Mouse (Mus musculus) adrenal gland, adult 2 months (tissue): ENCODE measurements around the gene Hdac11. TPM values are rescaled to one million over a fixed set of nuclear protein-coding genes. Genes with fewer than 3 reads are reported as not detected.
A peak's percentile ranks its signal among the peaks of the same experiment; 100 is the strongest.

Experiments
- DNase-seq: peaks from one replicate; pipeline ENCODE4 v3.0.0; 2021
- polyA plus RNA-seq: library from polyadenylated mRNA; depleted of rRNA; stranded (reverse); fragments of >200 nt; gene quantifications from 2 replicates; pipeline ENCODE4 v1.2.3, GENCODE M21; 2012
- total RNA-seq, 2 experiments: library from RNA; stranded (reverse); gene quantifications; 2 replicates each; pipeline ENCODE4 v1.2.3; 2021

Hdac11 gene
- total and polyA plus RNA-seq, 3 experiments: 6.9 to 14.6 (median 8.1) TPM

DNA sequence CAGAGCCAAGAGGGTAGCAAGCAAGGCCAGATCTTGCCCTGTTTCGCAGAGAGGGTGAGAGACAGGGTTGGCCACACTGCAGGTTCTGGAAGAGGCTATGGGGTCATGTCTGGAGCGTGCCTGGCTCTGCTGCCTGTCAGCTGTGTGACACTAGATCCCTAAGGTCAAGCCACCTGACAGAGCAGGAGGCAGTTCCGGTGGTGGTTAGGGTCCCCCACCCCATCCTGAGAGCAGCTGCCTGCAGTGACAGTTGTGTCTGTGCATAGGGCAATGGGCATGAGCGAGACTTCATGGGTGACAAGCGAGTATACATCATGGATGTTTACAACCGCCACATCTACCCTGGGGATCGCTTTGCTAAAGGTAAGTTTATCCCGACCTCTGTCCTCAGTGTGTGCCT, 12.7 kb downstream of the Hdac11 start:
- DNase-seq: no peak

DNA sequence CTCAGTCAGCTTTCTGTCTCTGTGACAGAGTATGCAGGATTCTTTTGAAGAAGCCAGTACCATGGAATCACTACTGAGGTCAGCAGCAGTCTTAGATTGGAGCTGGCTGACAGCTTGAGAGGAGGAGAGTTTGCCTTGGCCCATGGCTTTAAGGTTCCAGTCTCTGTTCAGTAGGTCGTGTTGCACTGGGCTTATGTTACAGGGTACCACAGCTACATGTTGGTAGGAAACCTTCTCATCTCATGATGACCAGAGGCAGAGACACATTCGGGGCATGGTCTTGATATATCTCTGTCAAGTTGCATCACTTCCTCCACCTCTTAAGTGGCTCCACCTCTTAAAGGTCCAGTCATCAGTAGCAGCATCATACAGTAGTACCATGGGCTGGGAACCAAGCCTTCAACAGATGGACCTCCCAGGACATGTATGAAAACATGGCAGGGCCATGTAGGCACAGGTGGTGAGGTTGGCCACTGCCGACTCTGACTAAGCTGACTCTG, 15.0 kb downstream of the Hdac11 start:
- DNase-seq: no peak

DNA sequence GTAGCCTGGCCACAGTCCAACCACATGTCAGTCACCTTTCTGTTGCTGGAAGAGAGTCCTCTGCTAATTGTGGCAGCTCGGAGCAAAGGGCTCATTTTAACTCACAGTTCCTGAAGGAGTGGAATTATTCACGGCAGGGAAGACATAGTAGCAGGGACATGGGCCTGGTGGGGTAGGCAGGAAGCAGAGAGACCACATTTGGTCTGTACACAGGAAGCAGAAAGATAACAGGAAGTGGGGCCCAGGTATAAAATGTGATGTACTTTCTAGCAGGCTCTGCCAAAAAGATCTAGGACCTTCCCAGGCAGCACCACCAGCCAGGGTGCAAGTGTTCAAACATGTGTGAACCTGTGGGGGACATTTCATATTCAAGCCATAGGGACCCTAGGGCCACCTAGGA, 15.9 kb downstream of the Hdac11 start:
- no peak for DNase-seq

DNA sequence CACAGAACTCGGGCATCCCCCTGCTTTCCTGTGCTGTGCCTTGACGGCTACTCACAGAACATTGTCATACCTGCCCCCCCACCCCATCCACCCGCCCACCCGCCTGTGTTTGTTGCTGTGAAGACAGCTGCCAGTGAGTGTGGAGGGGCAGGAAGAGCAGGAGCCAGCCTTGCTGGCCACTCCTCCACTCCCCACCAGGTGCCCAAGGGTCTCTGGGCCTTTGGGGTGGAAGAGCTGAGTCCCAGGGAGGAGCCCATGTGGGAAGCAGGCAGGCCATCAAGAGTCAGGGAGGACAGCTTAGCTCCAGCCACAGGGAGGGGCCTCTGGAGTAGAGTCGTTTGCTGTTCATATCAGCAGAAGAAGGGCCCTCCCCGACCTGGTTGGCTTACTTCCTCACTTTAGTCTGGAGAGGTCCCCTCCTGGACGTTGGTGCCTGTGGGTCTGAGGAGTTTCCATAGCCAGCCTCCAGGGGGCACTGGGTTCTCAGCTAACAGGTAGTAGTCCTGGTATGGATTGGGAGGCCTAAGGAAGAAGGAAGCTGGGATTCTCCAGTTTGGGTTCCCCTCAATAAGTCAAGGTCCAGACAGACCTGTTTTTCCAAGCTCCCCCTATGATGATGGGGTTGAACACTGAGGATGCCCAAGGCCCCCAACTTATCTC, 16.9 kb downstream of the Hdac11 start:
- DNase-seq: peak; percentile 62

DNA sequence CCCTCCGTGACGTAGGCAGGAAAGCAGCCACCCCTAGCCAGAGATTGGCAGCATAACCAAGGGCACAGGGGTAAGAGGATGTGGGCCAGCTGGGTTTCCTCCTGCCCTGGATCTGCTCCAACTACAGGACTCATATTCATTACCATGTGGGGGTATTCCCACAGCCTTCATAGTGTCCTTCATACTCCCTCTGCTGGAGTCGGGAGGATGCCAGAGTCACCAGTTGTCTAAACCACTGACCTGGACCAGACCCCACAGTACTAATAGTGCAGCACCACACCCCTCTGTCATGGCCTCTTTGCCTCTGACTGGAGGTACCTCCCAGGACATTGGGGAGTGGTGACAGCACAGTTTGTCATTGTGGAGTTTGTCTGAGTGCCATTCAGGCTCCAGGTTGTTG, 17.7 kb downstream of the Hdac11 start:
- no peak for DNase-seq

DNA sequence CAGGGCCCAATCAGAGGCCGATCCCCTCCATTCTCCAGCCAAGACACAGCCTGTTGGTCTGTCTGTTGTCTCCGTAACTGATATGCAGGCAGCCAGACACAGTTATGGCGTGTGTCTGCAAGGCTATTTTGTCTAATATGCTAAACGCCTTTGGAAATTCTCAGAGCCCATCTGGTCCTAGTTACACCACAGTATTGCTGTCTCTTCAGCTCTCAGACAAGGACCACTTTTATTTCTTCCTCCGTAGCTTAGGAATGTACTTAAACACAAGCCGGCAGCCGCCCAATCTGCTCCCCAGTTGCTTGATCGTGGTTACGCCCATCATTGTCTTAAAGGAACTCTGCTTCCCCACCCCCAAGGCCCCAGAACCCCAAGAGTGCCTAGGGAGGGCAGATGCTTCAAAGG, 24.3 kb downstream of the Hdac11 start:
- no peak for DNase-seq

DNA sequence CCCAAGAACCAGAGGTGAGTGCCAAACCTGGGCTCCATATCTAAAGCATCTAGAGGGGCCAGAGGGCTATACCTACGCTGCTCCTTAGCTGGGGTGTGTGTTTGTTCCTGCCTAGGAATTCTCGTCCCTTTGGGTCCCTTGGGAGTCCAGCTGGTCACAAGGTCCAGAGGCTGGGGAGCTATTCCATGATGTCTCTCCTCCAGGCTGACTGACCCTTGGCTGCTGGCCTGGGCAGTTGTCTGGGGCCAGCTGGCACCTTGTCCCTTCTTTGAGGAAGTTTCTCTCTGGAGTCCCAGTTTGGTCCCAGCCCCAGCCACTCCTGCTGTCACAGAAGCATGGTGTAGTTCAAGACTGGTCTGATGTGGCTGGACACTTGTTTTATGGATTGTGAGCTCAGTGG, 24.9 kb downstream of the Hdac11 start:
- peak; percentile 63 for DNase-seq

DNA sequence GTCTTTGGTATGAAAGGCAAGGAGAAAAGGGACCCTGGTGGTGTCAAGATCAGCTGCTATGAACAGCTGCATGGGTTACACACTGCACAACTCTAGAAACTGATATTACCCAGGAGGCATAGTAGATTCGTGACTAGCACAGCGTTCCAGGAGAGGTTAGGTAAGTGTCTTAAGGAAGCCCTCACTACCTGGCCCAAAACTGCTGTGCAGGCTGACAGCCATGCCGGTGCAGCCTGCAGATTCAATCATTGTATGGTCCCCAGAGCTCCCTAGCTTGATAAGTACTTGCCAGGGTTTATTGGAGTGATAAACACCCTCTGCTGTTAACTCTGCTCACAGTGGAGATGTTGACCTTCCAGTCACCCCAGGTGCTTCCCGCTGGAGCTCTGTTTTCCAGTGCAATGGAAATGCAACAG, 25.6 kb downstream of the Hdac11 start:
- DNase-seq: no peak

DNA sequence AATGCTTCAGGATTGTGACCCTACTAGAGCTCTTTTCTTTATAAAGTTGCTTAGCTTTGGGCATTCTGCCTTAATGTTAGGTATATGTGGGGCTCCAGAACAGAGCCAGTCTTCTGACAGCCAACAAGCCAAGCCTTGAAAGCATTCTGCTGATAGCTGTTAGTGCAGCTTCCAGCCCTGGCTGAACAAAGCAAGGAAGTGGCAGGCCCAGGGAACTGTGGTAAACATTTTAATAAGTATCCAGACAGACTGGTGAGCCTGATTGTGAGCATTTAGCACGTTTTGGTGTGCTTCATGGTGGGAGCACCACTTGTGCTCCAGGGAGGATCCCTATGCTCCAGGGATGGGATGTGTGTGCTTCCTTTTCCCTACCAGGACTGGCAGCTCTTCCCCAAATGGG, 26.6 kb downstream of the Hdac11 start:
- no peak for DNase-seq

DNA sequence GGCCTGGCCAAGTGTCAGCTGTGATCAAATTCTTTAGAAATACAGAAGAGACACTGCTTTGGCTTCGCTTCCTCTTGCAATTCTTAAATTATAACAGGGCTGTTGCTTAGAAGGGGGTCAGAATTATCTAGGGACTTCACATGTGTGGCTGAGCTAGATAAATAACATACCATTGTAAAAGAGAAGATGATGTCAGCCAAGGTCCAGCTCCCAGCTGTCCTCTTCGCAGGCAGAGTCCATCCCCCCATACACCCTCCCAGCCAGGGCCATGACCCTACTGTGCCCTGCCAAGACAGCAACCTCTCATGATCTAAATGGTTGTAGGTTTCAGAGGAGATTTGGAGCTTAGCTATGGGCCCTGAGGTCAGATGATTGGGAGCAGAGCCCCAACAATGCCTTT, 27.5 kb downstream of the Hdac11 start:
- no peak for DNase-seq

DNA sequence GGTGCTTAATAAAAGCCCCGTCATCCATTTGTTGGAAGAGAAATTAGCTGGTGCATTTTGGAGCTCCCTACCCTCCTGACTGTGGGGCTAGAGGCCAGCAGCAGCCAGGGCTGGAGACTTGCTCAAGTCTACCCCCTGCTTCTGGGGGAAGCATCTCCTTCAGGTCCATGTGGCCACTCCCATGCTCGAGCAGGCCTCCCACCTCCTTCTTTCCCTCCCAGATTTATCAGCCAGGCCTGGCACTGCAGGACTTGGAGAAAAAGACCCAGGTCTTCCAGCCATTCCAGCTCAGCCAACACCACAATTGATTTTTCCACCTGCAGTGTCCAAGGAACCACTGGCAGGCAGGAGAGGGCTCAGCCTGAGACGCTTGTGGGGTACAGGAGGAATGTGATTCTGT, 28.3 kb downstream of the Hdac11 start:
- DNase-seq: no peak

DNA sequence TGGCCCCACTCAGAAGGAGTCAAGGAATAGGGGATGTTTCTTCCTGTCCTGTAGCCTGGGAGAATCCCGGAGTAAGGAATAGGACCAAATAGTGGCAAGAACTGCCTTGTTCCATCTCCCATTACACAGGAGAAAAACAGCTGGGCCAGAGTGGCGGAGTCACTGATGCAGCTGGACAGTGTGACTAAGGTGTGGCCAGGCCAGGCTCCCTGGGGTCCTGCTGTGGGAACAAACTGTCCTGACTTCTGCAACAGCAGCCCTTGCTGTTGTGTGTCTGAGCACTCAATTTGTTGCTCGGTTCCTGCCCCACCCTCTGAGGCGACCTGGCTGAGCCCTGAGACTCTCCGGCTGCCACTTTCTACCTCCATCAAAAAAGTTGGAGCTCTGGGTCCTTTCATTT, 29.0 kb downstream of the Hdac11 start:
- no peak for DNase-seq

DNA sequence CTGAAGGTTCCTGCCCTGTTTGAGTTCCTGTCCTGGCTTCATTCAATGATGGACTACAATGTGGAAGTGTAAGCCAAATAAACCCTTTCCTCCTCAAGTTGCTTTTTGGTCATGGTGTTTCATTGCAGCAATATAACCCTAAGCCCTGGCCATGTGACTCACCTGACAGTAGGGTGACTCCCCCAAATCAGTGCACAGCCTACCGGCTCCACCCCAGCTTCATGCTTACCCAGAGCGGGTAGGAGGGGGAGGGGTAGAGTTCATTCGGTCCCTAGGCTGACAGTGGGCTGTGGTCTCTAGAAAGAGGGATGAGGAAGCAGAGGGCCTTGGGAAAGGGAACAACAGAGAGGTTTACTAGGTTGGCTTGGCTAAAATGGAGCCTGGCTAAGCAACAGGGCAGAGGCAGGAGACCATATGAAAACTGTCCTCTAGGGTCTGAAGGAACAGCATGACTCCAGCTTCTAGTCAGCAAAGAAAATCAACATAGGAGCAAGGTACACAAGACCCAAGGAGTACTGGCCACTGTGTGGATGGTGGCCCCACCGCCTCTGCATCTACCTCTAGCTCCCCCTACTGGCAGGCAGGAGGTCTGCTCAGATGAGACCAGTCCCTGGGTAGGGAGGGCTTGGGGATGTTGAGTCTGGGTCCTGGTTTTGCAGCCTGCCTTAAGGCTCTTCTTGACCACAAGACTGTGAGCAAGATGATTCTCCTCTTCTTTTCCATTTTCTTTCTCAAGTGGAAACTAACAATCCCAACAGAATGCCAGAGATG, 29.9 kb downstream of the Hdac11 start:
- DNase-seq: no peak

DNA sequence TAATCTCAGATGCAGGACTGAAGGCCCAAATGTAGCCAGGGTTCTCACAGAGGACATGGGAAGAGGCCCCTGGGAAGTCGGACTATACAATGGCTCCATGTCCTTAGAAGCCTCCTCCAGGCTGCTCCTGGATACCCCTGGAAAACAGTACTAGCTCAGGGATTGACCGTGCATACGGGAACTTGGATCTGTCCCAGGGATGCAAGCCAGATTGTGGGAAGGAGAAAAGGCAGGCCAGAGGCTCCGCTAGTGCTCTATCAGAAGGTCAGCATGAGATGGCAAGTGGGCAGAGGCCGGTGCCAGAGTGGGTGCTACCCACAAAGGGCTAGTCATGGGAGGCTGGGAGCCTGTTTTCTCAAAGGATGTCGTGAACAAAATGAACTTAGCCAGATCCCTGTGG, 30.5 kb downstream of the Hdac11 start:
- DNase-seq: no peak

DNA sequence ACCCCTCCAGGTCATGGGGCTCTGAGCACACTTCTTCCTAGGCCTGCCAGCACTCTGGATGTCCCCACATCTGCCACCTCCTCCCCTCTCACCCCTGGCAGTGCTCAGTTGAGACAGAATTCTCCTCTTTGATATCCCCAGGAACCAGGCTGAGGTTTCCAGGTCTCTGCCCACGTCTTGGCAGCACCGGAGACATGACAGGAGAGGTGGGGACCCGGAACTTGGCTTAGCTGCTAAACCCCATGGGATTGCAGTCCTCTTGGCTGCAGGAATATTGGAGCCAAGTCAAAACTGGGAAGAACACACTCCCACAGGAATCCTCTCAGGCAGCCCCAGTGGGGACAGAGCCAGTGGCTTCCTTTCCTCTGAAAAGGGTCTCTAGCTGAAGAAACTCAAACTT, 31.4 kb downstream of the Hdac11 start:
- no peak for DNase-seq

DNA sequence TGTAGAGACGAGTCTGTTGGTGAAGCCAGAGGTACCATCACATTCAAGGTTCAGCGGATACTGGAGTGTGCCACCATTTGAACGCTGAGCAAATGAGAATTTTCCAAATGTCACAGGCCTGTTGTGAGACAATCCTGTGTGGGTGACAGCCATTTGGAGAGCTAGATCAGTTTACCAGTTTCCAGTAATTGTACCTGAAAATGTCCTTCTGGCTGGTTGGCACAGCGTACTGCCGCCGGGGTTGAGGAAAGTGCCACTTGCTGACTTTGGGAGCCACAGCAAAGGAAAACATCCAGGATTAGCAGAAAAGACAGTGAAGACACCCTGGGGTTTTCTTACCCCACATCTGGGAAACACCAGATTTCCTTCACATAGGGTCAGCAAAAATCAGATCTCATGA, 33.5 kb downstream of the Hdac11 start:
- no peak for DNase-seq

DNA sequence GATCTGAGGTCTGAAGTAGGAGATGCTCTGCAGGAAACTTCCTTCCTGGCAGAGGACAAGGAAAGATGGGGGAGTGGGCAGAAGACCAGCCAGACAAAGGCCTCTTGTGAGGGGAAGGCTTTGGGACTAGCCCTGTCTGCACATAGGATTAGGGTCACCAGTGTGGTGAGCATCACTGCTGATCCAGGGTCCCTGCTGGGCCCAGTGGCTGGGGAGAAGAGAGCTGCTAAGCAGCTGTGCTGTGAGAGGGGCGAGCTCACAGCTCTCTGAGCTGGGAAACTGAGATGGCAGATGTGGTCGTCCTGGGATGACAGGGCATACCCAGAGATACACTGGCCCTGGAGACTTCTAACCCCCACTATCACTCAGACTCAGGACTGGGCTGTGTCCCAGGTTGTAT, 35.0 kb downstream of the Hdac11 start:
- no peak for DNase-seq

DNA sequence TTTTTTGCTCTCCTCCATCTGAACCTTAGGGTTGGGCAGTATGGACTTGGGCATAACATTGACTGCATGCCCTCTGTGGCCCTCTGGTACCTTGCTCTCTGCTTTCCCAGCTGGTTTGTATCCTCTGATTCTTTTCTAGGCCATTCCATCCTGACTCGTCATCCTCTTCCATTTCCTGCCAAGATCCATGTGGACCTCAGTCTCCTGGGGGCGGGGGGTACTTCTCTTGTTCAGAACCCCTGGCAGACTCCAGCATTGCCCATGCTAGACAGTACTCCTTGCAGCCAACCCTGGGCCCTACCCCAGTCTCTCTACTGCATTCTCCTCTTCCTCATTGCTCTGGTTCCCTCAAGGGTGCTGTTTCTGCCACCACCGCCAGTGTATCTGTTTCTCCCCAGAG, 36.0 kb downstream of the Hdac11 start:
- no peak for DNase-seq

DNA sequence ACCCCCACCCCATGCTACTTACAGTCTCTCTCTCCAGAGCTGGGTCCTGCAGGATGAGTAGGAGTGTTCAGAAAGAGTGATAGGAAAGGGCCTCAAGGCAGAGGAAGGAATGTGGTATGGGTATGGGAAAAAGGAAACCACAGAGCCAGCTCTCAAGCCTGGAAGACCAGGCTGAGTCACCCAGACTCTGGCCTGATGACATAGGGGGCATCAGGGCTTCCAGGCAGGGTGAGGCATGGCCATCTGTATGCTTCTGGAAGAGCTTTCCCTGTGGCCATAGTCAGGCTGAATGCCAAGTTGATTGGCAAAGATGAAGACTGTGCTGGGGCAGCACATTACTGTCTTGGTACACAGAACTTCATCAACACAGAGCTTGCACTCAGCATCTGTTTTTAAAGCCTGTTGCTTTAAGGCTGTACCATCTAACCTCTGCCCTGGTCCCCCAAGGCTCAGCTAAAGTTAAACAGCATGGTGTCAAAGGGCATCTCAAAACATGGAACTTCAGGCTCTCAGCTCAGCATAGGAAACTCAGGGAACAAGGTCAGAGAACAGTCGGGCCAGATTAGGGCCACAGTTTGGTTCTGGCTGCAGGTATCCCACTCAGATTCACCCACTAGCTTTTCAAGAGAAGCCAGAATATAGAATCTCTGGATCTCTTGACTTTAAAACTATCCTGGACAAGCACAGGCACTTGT, 36.5 kb downstream of the Hdac11 start:
- DNase-seq: no peak

DNA sequence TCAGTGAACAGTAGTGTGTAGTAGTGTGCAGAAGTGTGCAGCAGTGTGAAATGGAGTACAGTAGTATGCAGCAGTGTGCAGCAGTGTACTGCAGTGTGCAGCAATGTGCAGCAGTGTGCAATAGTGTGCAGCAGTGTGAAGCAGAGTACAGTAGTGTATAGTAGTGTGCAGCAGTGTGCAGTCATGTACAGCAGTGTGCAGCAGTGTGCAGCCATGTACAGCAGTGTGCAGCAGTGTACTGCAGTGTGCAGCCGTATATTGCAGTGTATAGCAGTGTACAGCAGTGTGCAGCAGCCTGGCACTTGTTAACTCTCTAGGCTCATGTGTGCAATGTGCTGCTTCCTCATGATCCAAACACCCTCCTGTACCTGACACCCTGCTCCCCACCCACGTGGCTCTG, 42.0 kb downstream of the Hdac11 start:
- no peak for DNase-seq

DNA sequence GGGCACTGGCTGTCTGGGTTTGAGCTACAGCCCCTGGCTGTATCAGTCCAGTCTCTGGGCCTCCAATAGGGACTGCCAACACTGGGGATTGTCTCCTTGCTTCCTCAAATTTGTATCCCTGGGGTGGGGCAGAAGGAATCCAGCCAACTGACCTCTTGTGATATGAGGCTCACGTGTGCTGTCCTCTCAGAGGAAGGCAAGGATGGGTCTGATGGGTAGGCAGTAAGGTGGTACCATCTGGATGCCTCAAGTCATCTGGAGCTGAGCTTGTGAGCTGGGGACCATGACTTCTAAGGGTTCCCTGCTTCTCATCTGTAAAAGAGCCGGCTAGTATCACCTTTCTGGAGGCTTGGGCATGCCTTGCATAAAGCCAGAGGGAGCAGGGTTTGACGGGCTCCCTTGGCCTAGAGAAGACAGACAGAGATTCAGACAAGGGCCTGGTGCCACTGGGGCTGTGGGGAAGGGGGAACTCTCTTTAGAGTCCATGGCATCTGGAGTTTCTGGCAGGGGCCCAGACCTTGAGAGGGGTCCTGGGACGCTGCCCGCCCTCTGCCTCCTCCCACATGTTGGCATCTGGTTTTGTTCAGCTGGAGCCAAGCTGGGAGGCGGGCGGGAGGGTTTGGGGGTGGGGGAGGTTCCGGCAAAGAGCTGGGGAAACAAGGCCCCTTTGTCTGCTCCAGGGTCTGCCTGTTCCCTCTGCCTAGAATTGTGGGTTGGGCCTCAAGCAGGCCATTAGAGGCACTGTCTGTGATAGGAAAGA, 44.1 kb downstream of the Hdac11 start:
- DNase-seq: no peak

DNA sequence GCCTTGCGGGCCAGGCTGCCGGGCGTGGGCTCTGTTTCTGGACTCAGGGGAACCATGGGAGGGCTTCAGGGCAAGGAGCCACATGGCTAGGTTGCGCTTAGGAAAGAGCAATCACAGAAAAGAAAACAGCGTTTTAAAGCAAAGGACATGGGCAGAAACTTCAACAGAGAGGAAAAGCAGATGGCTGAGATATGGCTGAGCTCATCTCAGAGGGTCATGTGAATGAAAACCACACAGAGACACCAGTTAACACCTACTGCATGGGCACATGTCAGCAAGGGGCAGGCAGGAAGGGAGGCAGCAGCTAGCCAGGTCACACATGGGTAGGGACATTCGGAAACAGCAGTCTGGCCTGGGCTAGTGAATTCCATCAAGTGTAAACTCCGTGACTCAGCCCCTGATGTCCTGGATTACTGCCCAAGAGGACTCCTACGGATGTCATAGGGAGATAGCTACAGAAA, 45.4 kb downstream of the Hdac11 start:
- DNase-seq: peak; percentile 52
